Mouse (Mus musculus): ENCODE results near the gene Gpat3. TPM values are rescaled to one million over a fixed set of nuclear protein-coding genes. Genes with fewer than 3 reads are reported as not detected.

Gene Gpat3
- polyA plus RNA-seq, 1 experiment: 1.1 TPM

- H3K79me3 ChIP-seq (ENCODE audit: low read depth): no peaks in the 10 kb centered on the region
- H3K4me3 ChIP-seq (ENCODE audit: insufficient read depth, poor library complexity, severe bottlenecking): no peak overlapping the region
- no peaks in the 10 kb centered on the region for H3K36me3 ChIP-seq (ENCODE audit: control insufficient read depth, insufficient read depth)
- H3K27me3 ChIP-seq (ENCODE audit: control insufficient read depth, insufficient read depth, insufficient read length): peaks cover 26% of the 10 kb centered on the region
- H3K79me2 ChIP-seq (ENCODE audit: control insufficient read depth, insufficient read depth): no peaks in the 10 kb centered on the region
- TF ChIP-seq FOSL1 (IDR thresholded peaks at IDR 0.05; ENCODE audit: insufficient read depth, low read length, poor library complexity, severe bottlenecking) (no peak), CTCF (IDR thresholded peaks at IDR 0.05; ENCODE audit: control insufficient read depth, insufficient read depth, insufficient read length) (peak; percentile 99)
- H3ac ChIP-seq (ENCODE audit: control insufficient read depth, insufficient read length, low read depth): no peak overlapping the region
These were observed 71.8 kb downstream of the Gpat3 start for GRCm38 (mm10) chr5:100917252-100917774.

- TF ChIP-seq MAX (IDR thresholded peaks at IDR 0.05) (no peak), CTCF (IDR thresholded peaks at IDR 0.05; ENCODE audit: control insufficient read depth, insufficient read depth, insufficient read length) (no peak), FOSL1 (IDR thresholded peaks at IDR 0.05; ENCODE audit: insufficient read depth, low read length, poor library complexity, severe bottlenecking) (no peak), CEBPB (IDR thresholded peaks at IDR 0.05; ENCODE audit: low read depth) (peak; percentile 30), USF1 (IDR thresholded peaks at IDR 0.05; ENCODE audit: low read depth) (no peak)
- Histone ChIP-seq H3K36me3 (ENCODE audit: control insufficient read depth, insufficient read depth) (no peaks in the 10 kb centered on the region), H3K27me3 (ENCODE audit: control insufficient read depth, insufficient read depth, insufficient read length) (peaks cover 38% of the 10 kb centered on the region), H3K79me3 (ENCODE audit: low read depth) (no peaks in the 10 kb centered on the region), H3K4me3 (ENCODE audit: insufficient read depth, poor library complexity, severe bottlenecking) (no peak overlapping the region), H3ac (ENCODE audit: control insufficient read depth, insufficient read length, low read depth) (no peak overlapping the region), H3K79me2 (ENCODE audit: control insufficient read depth, insufficient read depth) (no peaks in the 10 kb centered on the region)
These were observed 73.6 kb downstream of the Gpat3 start for GRCm38 (mm10) chr5:100919069-100919468.

GRCm38 (mm10) chr5:100929698-100930097, 84.2 kb downstream of the Gpat3 start:
- TF ChIP-seq USF1 (IDR thresholded peaks at IDR 0.05; ENCODE audit: low read depth): no peak
- no peaks in the 10 kb centered on the region for H3K36me3 ChIP-seq (ENCODE audit: control insufficient read depth, insufficient read depth)

GRCm38 (mm10) chr5:100943716-100944115, 98.2 kb downstream of the Gpat3 start:
- TF ChIP-seq CTCF (IDR thresholded peaks at IDR 0.05; ENCODE audit: control insufficient read depth, insufficient read depth, insufficient read length) (no peak), MYOD1 (IDR thresholded peaks at IDR 0.05; ENCODE audit: control insufficient read depth, insufficient read length, low read depth) (no peak), MYOG (IDR thresholded peaks at IDR 0.05; ENCODE audit: control insufficient read depth, extremely low read depth, insufficient read length) (no peak), CEBPB (IDR thresholded peaks at IDR 0.05; ENCODE audit: low read depth) (no peak), USF1 (IDR thresholded peaks at IDR 0.05; ENCODE audit: low read depth) (no peak), MAX (IDR thresholded peaks at IDR 0.05) (no peak), FOSL1 (IDR thresholded peaks at IDR 0.05; ENCODE audit: insufficient read depth, low read length, poor library complexity, severe bottlenecking) (no peak)
- no peaks in the 10 kb centered on the region for H3K36me3 ChIP-seq (ENCODE audit: control insufficient read depth, insufficient read depth)
- no peak overlapping the region for H3K4me3 ChIP-seq (ENCODE audit: insufficient read depth, poor library complexity, severe bottlenecking)
- H3K79me3 ChIP-seq (ENCODE audit: low read depth): no peaks in the 10 kb centered on the region
- H3ac ChIP-seq (ENCODE audit: control insufficient read depth, insufficient read length, low read depth): no peak overlapping the region
- peaks cover 26% of the 10 kb centered on the region for H3K27me3 ChIP-seq (ENCODE audit: control insufficient read depth, insufficient read depth, insufficient read length)
- H3K79me2 ChIP-seq (ENCODE audit: control insufficient read depth, insufficient read depth): no peaks in the 10 kb centered on the region

More at GRCm38 (mm10) chr5:100929698-100930097, 84.2 kb downstream of the Gpat3 start:
- Histone ChIP-seq H3K27me3 (ENCODE audit: control insufficient read depth, insufficient read depth, insufficient read length) (peaks cover 31% of the 10 kb centered on the region), H3K79me3 (ENCODE audit: low read depth) (no peaks in the 10 kb centered on the region), H3K4me3 (ENCODE audit: insufficient read depth, poor library complexity, severe bottlenecking) (no peak overlapping the region), H3K79me2 (ENCODE audit: control insufficient read depth, insufficient read depth) (no peaks in the 10 kb centered on the region), H3ac (ENCODE audit: control insufficient read depth, insufficient read length, low read depth) (no peak overlapping the region)

GRCm38 (mm10) chr5:100945336-100945735, 99.8 kb downstream of the Gpat3 start:
- no peaks in the 10 kb centered on the region for H3K36me3 ChIP-seq (ENCODE audit: control insufficient read depth, insufficient read depth)
- H3K4me3 ChIP-seq (ENCODE audit: insufficient read depth, poor library complexity, severe bottlenecking): no peak overlapping the region
- H3K79me2 ChIP-seq (ENCODE audit: control insufficient read depth, insufficient read depth): no peaks in the 10 kb centered on the region
- H3ac ChIP-seq (ENCODE audit: control insufficient read depth, insufficient read length, low read depth): no peak overlapping the region
- peaks cover 36% of the 10 kb centered on the region for H3K27me3 ChIP-seq (ENCODE audit: control insufficient read depth, insufficient read depth, insufficient read length)
- no peak for TF ChIP-seq CTCF (IDR thresholded peaks at IDR 0.05; ENCODE audit: control insufficient read depth, insufficient read depth, insufficient read length)
- TF ChIP-seq USF1 (IDR thresholded peaks at IDR 0.05; ENCODE audit: low read depth): no peak
- TF ChIP-seq CEBPB (IDR thresholded peaks at IDR 0.05; ENCODE audit: low read depth): no peak
- no peak for TF ChIP-seq MYOG (IDR thresholded peaks at IDR 0.05; ENCODE audit: control insufficient read depth, extremely low read depth, insufficient read length)
- no peak for TF ChIP-seq MAX (IDR thresholded peaks at IDR 0.05)
- TF ChIP-seq FOSL1 (IDR thresholded peaks at IDR 0.05; ENCODE audit: insufficient read depth, low read length, poor library complexity, severe bottlenecking): no peak
- no peak for TF ChIP-seq MYOD1 (IDR thresholded peaks at IDR 0.05; ENCODE audit: control insufficient read depth, insufficient read length, low read depth)
- H3K79me3 ChIP-seq (ENCODE audit: low read depth): no peaks in the 10 kb centered on the region

Other genes with a start within 250 kb of the Gpat3 start
- gene Coq2, start 170.6 kb upstream of the Gpat3 start, polyA plus RNA-seq (2012; fragmentation: generic; extraction: Trizol): 25.0 TPM
- gene Hpse, start 126.0 kb upstream of the Gpat3 start, polyA plus RNA-seq (2012; fragmentation: generic; extraction: Trizol): 0.44 TPM
- gene Helq, start 47.1 kb upstream of the Gpat3 start, polyA plus RNA-seq (2012; fragmentation: generic; extraction: Trizol): 10.6 TPM
- gene Mrps18c, start 47.1 kb upstream of the Gpat3 start, polyA plus RNA-seq (2012; fragmentation: generic; extraction: Trizol): 80.6 TPM
- 5.7 TPM for gene Abraxas1, start 24.7 kb upstream of the Gpat3 start, polyA plus RNA-seq (2012; fragmentation: generic; extraction: Trizol)

Data from C2C12 (cell line).